Mouse (Mus musculus) c-Kit-positive CD71-positive TER-119-negative erythroid progenitor cells, embryonic 14.5 days (primary cell): ENCODE data around the gene Afdn.

Source experiments
- DNase-seq: peaks from one replicate; pipeline ENCODE4 v3.0.0-alpha.2; 2013; ENCODE audit warnings: low read depth

Afdn gene

GRCm38 (mm10) chr17:13759853-13760627, at the start of gene Afdn:
Gene Afdn (plus strand): TSS chr17:13760539.
- DNase-seq = no peak

- no peak for DNase-seq
These were observed 49.2 kb upstream of the Afdn start for GRCm38 (mm10) chr17:13711173-13711572.

- DNase-seq = no peak
These were observed 48.2 kb upstream of the Afdn start for GRCm38 (mm10) chr17:13712116-13712515.

- no peak for DNase-seq
These were observed 47.8 kb upstream of the Afdn start for GRCm38 (mm10) chr17:13712518-13712917.

GRCm38 (mm10) chr17:13714128-13714527, 46.2 kb upstream of the Afdn start:
- DNase-seq = no peak

- no peak for DNase-seq
These were observed 45.7 kb upstream of the Afdn start for GRCm38 (mm10) chr17:13714654-13715053.

- DNase-seq = no peak
These were observed 44.8 kb upstream of the Afdn start for GRCm38 (mm10) chr17:13715511-13715910.

GRCm38 (mm10) chr17:13716336-13716735, 44.0 kb upstream of the Afdn start:
- no peak for DNase-seq

GRCm38 (mm10) chr17:13717428-13717827, 42.9 kb upstream of the Afdn start:
- no peak for DNase-seq

GRCm38 (mm10) chr17:13720187-13720586, 40.2 kb upstream of the Afdn start:
- DNase-seq = no peak

- no peak for DNase-seq
These were observed 39.0 kb upstream of the Afdn start for GRCm38 (mm10) chr17:13721372-13721771.

GRCm38 (mm10) chr17:13722434-13722833, 37.9 kb upstream of the Afdn start:
- DNase-seq = no peak

GRCm38 (mm10) chr17:13725004-13725550, 35.3 kb upstream of the Afdn start:
- no peak for DNase-seq

- no peak for DNase-seq
These were observed 33.4 kb upstream of the Afdn start for GRCm38 (mm10) chr17:13726832-13727355.

- DNase-seq = no peak
These were observed 29.2 kb upstream of the Afdn start for GRCm38 (mm10) chr17:13730980-13731726.

GRCm38 (mm10) chr17:13731727-13732112, 28.6 kb upstream of the Afdn start:
- no peak for DNase-seq

GRCm38 (mm10) chr17:13732685-13733084, 27.7 kb upstream of the Afdn start:
- no peak for DNase-seq

- DNase-seq = no peak
These were observed 26.4 kb upstream of the Afdn start for GRCm38 (mm10) chr17:13733971-13734370.

- DNase-seq = no peak
These were observed 25.3 kb upstream of the Afdn start for GRCm38 (mm10) chr17:13735057-13735456.

- no peak for DNase-seq
These were observed 24.5 kb upstream of the Afdn start for GRCm38 (mm10) chr17:13735803-13736282.

GRCm38 (mm10) chr17:13737336-13737735, 23.0 kb upstream of the Afdn start:
- DNase-seq = no peak

- no peak for DNase-seq
These were observed 22.1 kb upstream of the Afdn start for GRCm38 (mm10) chr17:13738121-13738776.
